Mouse (Mus musculus) megakaryocyte-erythroid progenitor cell, adult 5-6 weeks (primary cell): ENCODE measurements around the gene Drc3. TPM values are rescaled to one million over a fixed set of nuclear protein-coding genes. Genes with fewer than 3 reads are reported as not detected.
"Not testable (repeated sequence)": the region's sequence is repeated elsewhere in the genome, so short reads cannot be mapped to it uniquely, and the experiment has no call there.

Source experiments
- ATAC-seq: replicated peaks from 2 replicates; pipeline ENCODE4 v1.8.0; 2016; ENCODE audit warnings: mild to moderate bottlenecking, inconsistent platforms; ENCODE audit not compliant: severe bottlenecking, poor library complexity, low FRiP score, low TSS enrichment
- total RNA-seq, 2 experiments: library from RNA; stranded (forward) in 1 of 2; stranded (reverse) in 1 of 2; fragments of 200-1000, 215-1000 nt in 1 of 2; fragments of >200 nt in 1 of 2; fragmentation: Nextera tagmentation in 1 of 2; gene quantifications; 2 replicates each; pipeline ENCODE4 v1.2.3; 2014 to 2017

The Drc3 gene
- total RNA-seq, 2 experiments from 2014 or later = 0.66 to 0.68 TPM

DNA sequence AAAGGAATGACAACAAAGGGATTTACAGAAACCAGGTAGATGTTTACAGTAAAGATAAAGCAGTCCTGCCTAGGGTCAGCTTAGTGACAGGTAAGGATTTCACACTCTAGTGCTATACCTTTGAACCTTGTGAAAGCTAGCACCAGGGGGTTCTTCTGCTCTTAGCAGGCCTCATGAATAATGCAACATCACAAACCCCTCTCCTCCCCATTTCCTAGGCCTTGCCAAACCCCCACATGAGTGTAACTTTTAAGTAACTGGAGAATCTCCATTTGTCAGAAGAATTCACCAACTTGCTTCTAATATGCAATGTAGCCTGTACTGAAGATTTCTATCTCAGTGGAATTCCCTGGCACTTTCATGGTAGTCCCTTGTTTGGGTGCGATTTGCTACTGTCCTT lies 86.5 kb downstream of the Drc3 start:
- ATAC-seq = not testable (repeated sequence)

- ATAC-seq = no peak
These were observed 87.0 kb downstream of the Drc3 start for GRCm38 (mm10) chr11:60440176-60440575.

- ATAC-seq = no peak
These were observed 89.8 kb downstream of the Drc3 start for GRCm38 (mm10) chr11:60442896-60443295.

Other genes with a start within 250 kb of the Drc3 start
- gene Rai1, start 248.3 kb upstream of the Drc3 start, total RNA-seq (2014; fragmentation: Nextera tagmentation) = 55.9 and 58.6 TPM in 2 replicates
- gene Rai1, start 248.3 kb upstream of the Drc3 start, total RNA-seq (2017) = 5.9 and 8.3 TPM in 2 replicates
- gene Srebf1, start 130.7 kb upstream of the Drc3 start, total RNA-seq (2014; fragmentation: Nextera tagmentation) = 73.1 and 92.3 TPM in 2 replicates
- 32.3 and 80.9 TPM in 2 replicates for gene Srebf1, start 130.7 kb upstream of the Drc3 start, total RNA-seq (2017)
- 15.9 and 19.0 TPM in 2 replicates for gene Tom1l2, start 424 bp upstream of the Drc3 start, total RNA-seq (2014; fragmentation: Nextera tagmentation)
- 3.9 and 5.3 TPM in 2 replicates for gene Tom1l2, start 424 bp upstream of the Drc3 start, total RNA-seq (2017)
- 27.4 and 33.5 TPM in 2 replicates for gene Gid4, start 63.8 kb downstream of the Drc3 start, total RNA-seq (2014; fragmentation: Nextera tagmentation)
- 32.4 and 33.0 TPM in 2 replicates for gene Gid4, start 63.8 kb downstream of the Drc3 start, total RNA-seq (2017)
- 39.2 and 53.4 TPM in 2 replicates for gene Atpaf2, start 65.1 kb downstream of the Drc3 start, total RNA-seq (2014; fragmentation: Nextera tagmentation)
- 64.5 and 114 TPM in 2 replicates for gene Atpaf2, start 65.1 kb downstream of the Drc3 start, total RNA-seq (2017)
- 50.2 and 65.2 TPM in 2 replicates for gene Drg2, start 101.3 kb downstream of the Drc3 start, total RNA-seq (2014; fragmentation: Nextera tagmentation)
- 91.0 and 109 TPM in 2 replicates for gene Drg2, start 101.3 kb downstream of the Drc3 start, total RNA-seq (2017)
- 0.17 TPM in 1 of 2 replicates, not detected in the other for gene Myo15, start 116.0 kb downstream of the Drc3 start, total RNA-seq (2014; fragmentation: Nextera tagmentation)
- 0.19 TPM in 1 of 2 replicates, not detected in the other for gene Myo15, start 116.0 kb downstream of the Drc3 start, total RNA-seq (2017)
- 33.5 and 37.7 TPM in 2 replicates for gene Alkbh5, start 183.1 kb downstream of the Drc3 start, total RNA-seq (2014; fragmentation: Nextera tagmentation)
- gene Alkbh5, start 183.1 kb downstream of the Drc3 start, total RNA-seq (2017) = 25.4 and 28.1 TPM in 2 replicates